Mouse (Mus musculus) layer of hippocampus, adult 9-11 months (tissue): ENCODE measurements around the gene Nfyb.

Experiments used
- DNase-seq: peaks from one replicate; pipeline ENCODE4 v3.0.0; 2022

The Nfyb gene

DNA sequence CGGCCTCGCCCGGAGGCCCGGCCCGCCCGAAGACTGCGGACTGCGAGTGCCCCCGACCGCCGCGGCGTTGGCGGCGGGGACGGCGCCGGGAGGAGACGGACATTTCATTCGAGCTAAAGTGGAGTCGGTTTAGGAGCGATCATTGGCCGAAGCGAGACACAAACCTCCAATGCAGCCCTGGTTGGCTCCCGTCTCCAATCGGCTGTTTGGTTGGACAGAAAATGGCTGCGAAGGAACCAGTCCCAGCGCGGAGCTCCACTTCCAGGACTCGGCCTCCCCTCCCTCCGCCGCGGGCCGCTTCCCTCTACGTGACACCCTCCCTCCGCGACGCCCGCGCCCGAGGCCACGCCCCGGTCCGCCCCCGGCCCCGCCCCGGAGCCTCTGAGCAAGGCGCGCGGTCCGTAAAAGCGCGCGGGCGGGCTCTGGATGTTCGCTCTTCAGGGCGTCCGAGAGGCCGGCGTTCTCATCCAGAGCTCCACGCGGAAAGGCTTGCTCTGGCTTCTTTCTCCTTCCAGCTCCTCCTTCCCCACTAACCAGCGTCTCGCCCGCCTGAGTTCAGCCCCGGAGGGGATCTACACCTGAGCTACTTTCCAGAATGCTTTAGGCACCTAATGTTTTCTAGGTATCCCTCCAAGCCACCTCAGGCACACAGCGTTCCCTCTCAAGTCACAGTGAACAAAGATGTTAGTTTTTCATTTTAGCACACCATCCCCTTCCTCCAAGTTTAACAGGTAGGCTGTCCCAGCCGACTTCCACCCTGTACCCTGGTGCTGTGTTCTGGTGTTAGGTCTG lies at the start of gene Nfyb:
Gene Nfyb, minus strand, starts transcription at position 305 of the 792 bp plus-strand sequence.
- DNase-seq: peak; percentile 98

DNA sequence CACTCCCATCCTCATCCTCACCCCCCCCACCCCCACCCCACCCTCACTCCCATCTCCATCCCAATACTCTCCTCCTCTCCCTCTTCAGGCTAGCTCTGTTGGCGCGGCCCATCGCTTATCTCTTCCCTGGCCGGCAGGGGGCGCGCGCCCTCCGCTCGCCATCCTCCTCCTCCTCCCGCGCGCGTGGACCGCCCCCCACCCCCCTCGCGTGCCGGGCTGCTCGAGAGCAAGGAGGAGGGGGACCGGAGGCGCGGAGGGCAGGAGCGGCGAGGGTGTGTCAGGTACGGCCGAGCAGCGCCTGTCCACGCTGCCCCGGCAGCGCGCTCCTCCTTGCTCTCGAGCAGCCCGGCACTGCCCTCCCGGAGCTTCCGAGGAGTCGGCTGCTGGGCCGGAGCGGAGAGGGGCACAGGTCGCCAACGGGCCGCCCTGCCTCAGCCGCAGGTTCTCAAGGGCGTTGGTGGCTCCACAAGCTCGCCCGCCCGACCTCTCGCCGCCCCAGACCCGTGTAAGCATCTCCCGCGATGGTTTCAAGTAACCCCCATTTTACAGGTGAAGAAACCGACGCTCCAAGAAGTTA lies 48.0 kb upstream of the Nfyb start:
- DNase-seq: peak; percentile 48

DNA sequence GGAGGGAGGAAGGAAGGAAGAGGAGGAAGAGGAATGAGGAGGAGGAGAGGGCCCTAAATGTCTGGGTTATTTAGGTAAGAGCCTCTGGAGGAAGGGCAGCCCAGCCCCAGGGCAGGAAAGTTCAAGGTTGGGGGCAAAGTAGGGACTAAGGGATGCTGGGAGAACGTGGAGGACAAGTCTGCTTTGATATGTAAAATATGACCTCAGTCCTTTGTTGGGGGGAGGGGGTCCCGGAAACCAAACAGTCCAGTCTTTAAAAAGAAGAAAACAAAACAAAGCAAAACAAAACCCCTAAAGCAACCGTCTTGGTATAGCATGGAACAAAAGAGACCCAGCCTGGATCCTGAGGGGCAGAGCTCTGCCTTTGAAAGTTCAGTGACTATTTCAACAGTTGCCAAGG lies 45.4 kb upstream of the Nfyb start:
- no peak for DNase-seq

DNA sequence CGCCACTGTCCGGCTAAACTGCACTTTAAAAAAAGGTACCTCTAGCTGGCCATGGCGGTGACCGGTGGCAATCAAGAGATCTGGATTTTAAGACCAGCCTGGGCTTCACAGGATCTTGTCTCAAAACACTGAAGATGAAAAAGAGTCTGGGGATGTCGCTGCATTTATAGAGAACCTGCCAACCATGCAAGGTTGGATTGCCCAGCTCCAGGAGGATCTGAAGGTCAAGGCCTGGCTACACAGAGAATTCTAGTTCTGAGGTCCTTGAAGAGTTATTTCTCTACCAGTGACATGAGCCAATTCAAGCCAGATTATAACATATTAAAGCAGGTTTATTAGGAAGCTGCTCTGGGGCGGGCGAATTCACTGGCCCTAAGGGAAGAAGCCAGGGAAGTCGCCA lies 44.9 kb upstream of the Nfyb start:
- no peak for DNase-seq

DNA sequence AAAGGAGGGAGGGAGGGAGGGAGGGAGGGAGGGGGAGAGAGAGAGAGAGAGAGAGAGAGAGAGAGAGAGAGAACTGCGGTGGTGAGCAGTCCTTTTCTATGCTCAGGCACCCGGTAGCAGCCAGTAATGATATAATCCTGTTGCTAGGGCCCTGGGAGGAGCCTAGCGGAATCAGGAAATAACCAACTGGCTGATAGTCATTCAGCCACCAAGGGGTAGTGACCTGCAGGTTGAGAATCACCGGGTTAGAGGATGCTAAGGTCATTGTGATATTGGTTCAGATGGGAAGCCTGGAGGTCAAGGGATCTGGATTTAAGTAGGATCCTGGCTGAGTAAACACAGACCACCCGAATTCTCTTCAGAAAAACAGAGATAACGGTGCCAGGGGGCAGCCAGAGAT lies 44.2 kb upstream of the Nfyb start:
- no peak for DNase-seq

DNA sequence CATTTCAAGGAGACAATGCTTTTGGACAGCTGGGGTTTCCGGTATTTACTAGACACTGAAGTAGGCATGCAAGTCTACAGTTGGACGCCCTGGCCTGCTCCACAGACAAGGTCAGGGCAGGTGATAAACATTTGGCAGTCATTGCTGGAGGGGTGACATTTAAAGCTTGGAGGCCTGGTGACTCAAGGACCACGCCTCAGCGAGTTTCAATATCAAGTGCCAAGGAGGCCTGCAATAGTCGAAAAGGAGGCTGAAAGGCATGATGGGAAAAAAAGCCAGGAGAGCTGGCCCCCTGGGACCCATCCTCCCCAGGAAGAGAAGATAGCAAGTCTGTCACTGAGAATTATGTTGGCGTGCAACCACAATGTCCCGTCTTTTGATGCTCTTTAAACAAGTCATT lies 43.3 kb upstream of the Nfyb start:
- DNase-seq: no peak

DNA sequence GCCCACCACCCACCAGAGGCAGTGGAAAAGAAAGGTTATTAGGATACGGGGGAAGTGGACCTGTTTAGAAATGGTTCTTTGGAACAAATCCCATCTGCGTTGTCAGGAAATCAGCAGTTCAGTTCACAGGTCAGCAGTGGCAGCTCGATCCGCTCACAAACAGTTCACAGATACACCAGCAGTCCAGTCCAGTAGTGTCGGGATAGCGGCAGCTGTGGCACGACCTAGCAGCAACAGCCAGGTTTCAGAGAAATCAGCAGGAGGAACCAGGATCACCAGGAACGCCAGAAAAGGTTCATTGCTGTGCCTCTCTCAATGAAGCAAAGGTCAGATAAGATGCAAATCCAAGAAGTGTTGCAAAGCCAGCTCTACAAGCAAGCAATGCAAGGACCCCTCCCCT lies 42.5 kb upstream of the Nfyb start:
- DNase-seq: no peak

DNA sequence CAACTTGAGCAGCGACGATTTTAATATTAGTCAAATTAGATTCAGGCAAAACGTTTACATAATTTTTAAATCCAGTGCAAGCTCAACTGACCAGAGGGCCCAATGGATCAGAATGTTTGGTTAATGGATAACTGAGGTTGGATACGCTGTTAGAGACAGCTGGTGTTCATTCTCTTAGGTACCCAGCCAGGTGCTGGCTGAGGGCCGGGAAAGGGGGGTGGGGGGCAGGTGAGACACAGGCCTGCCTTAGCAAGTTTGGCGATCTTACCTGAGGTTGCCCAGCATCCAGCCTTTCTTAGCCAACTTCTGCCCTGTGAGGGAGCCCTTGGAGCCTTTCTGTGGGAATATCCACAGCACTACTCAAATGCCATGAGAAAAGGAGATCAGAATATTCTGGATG lies 41.2 kb upstream of the Nfyb start:
- no peak for DNase-seq

DNA sequence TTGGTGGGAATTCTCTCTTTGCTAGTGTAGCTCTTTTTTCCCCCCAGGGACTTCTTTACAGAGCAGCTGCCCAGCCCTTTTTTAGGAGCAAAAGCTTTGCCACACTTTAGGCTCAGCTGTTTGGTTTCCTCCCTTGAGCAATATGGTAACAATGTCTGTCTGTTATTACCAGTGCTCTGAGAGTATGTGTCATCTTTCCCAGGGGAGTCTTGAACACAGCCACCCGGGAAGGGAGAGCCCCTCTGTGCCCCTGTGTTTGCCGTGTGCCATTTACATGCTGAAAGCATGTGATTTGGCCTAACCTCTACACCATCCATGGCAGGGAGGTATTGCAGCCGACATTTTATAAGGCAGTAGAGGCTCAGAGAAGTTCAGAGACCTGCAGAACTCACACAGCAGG lies 40.5 kb upstream of the Nfyb start:
- DNase-seq: no peak

DNA sequence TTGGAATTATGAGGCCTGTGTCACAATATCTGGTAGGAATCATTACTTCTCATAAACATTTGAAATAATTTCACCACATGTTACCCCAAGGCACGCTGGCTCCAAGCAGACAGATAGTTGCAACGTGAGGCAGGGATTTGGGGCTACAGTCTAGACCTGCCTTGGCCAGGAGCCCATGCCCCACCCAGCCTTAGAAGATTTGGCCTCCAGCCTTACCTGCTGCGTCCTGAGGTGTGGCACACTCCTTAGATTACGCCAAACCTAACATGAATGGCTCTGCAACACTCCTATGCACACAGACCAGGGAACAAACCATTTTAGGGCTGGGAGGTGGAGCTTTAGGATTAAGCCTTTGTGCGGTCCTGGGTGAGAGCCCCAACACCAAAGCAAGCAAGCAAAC lies 36.1 kb upstream of the Nfyb start:
- DNase-seq: no peak

DNA sequence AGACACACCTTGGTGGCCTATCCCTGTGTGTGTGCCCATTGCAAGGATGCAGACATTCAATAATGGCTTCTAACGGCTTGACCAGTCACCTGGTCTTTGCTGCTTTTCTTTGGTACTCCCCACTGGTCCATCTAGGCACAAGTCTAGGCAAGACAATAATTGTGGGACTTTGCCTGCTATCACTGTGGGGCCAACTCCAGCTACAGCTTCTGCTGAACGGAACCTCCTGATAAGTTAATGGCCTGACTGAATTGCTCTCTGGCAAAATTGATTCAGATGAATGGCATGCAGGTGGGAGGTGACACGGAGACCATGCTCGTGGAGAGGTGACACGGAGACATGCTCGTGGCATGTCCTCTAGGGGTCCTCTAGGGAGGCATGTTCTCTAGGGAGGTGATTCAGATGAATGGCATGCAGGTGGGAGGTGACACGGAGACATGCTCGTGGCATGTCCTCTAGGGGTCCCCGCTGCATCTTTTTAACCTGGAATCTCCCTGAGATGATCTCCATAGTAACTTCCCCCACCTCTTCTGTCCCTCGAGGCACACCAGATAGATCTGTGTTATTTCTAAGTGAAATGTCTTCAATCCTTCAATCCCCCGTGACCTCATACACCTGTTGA lies 34.5 kb upstream of the Nfyb start:
- DNase-seq: no peak

DNA sequence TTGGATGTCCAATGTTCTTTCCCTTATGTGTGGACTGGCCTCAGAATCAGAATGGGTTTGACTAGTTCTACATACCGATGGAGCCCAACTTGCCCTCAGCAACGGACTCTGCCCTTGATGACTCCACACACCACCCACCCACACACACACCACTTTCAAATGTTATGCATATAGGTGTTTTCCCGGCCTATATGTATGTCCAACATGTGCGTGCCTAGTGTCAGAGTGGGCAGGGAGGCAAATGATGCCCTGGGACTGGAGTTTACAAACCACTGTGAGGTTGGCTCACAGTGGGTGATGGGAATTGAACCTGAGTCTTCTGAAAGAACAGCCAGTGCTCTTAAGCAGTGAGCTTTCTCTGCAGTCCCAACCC lies 33.2 kb upstream of the Nfyb start:
- no peak for DNase-seq

DNA sequence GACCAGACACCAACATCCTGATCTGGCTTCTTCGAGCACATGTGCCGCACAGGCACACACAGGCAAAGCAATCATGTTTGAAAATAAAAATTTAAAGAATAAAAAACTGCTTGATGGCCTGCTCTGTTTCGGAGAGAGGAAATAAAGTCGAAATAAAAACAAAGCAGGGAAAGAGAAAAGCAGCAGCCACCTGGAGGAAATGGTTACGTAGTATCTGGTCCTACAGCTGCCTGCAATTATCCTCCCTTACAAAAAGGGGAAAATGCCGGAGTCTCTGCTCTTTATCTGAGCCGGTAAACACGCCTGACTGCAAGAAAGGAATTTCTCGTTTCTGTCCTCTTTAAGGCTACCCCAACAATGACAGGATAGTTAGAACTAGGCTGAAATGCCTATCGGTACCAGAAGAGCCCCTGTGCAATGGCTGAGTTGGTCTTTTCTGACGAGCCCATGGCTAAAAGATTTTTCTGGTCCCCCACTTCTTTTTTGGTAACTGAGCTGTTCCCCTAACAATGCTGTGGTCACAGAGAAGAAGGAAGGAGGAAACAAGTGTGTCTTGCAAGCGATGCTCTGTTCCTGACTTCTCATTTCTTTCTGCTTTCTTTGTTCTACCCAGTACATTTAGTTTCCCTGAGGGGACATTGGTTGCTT lies 32.7 kb upstream of the Nfyb start:
- DNase-seq: peak; percentile 59

DNA sequence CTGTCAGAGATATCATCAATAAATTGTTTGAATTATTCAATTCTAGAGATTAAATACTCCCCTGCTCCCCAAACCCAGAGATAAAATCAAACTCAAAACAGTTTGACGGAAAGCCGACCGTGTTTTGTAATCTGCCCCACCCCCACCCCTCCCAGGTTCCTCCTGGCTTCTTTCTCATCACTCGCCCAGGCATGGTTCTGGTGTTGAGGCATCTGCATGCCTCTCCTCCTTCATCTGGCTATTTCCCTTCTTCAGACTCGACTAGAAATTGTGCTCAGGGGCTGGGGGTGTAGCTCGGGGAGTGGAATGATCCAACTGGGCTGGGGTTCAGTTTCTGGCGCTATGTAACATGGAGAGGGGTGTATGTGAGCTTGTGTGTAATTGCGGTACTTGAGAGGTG lies 31.8 kb upstream of the Nfyb start:
- no peak for DNase-seq

DNA sequence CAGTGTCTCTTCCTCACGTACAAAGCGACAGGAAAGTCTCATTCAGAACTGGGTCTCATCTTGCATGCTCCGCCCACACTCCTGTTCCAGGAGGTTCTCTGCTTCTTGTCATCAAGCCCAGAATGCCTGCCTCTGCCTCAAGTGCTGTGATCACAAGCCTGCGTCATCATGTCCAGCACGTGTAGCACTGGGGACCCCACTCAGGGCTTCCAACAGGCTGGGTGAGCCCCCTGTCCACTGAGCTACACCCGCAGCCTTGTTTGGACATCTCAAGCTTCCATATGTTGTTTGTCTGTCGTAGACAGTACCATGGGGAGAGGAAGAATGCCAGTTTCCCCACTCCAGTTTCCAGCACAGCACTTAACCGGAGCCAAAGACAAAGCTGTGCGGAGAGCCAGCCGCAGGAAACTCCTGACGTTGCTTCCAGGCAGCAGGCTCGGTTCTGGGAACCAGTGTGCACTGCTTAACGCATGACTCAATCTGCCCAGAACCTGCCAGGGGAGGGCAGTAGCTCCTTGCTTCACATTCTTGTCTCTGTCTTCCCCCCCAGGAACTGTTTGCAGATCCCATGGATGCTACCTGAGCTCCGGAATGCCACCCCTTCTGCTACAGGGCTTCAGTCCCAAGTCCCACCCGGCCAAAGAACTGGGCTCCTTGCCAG lies 31.3 kb upstream of the Nfyb start:
- DNase-seq: peak; percentile 86

DNA sequence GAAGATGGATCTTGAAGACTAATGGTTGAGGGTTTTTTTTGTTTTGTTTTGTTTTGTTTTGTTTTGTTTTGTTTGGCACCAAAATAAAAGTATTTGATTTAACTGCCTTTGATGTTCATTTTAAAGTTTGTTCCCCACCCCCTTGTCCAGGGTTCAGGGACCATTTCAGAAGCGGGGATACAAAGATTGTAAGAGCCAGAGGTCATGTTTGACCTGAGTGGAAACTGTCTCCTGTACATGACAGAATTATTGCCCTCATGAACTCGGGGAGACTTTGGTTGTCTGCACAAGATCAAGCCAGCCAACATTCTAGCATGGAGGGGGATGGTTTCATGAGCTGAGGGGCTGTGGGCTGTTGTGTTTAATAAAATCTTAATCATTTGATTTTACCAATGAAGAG lies 28.4 kb upstream of the Nfyb start:
- DNase-seq: no peak

DNA sequence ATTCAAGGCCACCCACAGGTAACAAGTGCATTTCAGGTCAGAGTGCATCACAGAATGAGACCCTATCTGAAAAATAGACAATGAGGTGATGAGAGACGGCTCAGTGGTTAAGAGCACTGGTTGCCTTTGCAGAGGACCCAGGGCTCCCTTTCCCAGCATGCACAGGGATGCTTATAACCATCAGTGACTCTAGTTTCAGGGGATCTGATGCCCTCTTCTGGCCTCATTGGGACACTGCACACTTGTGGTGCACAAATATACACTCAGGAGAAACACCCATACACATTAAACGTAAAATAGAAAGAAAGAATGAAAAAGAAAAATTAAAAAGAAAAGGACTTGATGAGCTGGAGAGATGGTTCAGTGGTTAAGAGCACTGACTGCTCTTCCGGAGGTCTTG lies 27.8 kb upstream of the Nfyb start:
- DNase-seq: no peak

DNA sequence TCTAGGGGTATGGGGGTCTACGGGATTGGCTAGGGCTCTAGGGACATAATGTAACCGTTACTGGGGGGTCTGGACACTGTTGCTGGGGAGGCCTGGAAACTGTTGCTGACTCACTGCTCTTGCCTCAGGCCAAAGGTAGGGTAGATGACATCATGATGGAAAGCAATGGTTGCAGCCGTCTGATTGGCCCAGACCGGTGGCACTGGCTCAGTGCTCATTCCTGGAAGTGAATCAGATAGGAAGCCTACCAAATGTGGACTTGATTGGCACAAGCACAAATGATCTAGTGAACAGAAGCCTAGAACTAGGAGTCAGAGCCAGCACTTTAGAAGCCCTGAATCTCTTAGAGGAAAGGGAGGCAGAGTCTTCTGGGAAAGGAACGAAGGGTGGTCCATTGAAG lies 26.6 kb upstream of the Nfyb start:
- no peak for DNase-seq

DNA sequence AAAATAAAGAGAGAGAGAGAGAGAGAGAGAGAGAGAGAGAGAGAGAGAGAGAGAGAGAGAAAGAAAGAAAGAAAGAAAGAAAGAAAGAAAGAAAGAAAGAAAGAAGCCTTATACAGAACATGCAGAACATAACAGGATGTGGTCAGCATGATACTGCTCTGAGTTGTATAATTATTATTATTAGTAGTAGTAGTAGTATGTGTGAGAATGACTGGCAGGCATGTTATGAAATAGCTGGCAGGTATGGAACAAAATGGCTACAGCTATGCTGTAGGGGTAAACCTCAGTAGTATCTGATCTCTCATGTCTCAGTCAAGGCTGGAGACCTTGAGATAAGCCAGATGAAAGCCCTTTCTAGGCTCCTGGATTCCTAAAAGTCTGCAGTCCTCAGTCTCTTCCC lies 25.2 kb upstream of the Nfyb start:
- no peak for DNase-seq

DNA sequence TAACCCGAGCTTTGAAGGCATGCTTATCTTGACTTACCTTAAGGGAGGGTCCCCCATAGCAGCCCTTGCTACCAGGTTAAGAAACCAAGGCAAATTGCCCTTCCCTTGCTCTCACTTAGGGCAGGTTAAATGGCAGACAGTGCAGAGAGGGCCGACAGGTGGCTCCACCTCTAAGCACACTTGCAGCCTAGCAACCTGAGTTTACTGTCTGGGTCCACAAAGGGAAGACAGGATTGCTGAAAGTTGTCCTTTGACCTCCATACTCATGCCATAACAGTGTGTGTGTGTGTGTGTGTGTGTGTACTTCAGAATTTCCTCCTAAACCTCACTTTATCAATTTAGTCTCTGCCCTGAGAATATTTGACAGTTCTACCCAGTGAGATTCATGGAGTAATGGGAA lies 18.5 kb upstream of the Nfyb start:
- DNase-seq: no peak

DNA sequence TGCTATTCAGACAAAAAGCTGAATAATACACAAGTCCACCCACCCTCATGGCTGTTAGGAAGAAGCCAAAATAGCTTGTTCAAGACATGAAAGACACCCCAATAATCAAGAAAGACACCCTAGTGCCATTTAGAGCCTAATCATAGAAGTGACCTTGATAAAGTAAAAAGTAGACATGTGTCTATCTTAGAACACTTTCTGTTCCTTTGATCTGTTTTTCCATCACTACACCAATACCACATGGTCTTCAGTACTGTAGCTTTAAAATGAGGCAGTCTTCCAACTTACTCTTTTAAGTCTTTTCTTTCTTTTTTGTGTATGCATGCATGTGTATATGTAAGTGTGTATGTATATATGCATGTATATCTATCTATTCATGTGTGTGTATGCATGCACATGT lies 16.9 kb upstream of the Nfyb start:
- no peak for DNase-seq

DNA sequence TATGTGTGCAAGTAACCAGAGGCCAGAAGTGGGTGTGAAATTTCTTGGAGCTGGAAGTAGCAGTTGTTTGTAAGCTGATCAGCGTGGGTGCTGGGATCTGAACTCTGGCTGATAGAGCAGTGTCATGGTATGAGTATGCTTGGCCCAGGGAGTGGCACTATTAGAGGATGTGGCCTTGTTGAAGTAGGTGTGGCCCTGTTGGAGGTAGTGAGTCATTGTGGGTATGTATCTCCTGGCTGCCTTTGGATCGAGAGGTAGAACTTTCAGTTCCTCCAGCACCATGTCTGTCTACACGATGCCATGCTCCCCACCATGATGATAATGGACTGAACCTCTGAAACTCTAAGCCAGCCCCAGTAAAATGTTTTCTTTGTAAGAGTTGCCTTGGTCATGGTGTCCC lies 16.4 kb upstream of the Nfyb start:
- DNase-seq: no peak

DNA sequence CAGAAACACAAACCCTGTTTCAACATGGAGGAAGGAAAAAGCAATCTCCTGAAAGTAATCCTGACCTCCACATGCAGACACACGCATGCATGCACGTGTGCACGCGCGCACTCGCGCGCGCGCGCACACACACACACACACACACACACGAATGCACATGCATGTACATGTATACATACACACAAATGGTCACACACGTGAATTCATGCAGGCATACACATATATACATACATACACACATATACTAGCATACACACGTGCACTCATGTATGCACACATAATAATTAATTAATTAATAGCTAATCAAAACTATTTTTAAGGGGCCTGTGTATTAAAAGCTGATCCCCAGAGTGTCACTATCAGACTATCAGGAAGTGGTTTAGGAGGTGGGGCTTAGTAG lies 15.9 kb upstream of the Nfyb start:
- DNase-seq: no peak
